Mouse (Mus musculus) limb, embryonic 11.5 days (tissue): ENCODE results near the gene Ibtk. TPM values are rescaled to one million over a fixed set of nuclear protein-coding genes. Genes with fewer than 3 reads are reported as not detected.

Experiments
- ATAC-seq: fragments of 200-750 bp; cut with Nextera tagmentation; 2 replicates; pipeline ENCODE4 v1.8.0; 2017; ENCODE audit warnings: low read depth; ENCODE audit not compliant: insufficient number of reproducible peaks, low FRiP score, low TSS enrichment
- DNase-seq: peaks from one replicate; pipeline ENCODE4 v3.0.0-alpha.2; 2015; ENCODE audit warnings: low spot score
- H3K27ac ChIP-seq: fragments of 300-500 bp; sonication (generic); replicated peaks from 2 replicates; pipeline ENCODE4 v1.5.1; 2014; ENCODE audit warnings: low read depth, mild to moderate bottlenecking, low read length
- H3K27me3 ChIP-seq: fragments of 300-500 bp; sonication (generic); 2 replicates; pipeline ENCODE4 v1.6.1; 2014; ENCODE audit warnings: mild to moderate bottlenecking, low read length, mixed read lengths; ENCODE audit not compliant: control insufficient read depth, insufficient read depth
- H3K36me3 ChIP-seq: fragments of 300-500 bp; sonication (generic); 2 replicates; pipeline ENCODE4 v1.6.1; 2014; ENCODE audit warnings: mild to moderate bottlenecking, low read length, moderate library complexity, mixed read lengths; ENCODE audit not compliant: control insufficient read depth, insufficient read depth
- H3K4me1 ChIP-seq: fragments of 300-500 bp; sonication (generic); 2 replicates; pipeline ENCODE4 v1.6.1; 2014; ENCODE audit warnings: low read length, mixed read lengths; ENCODE audit not compliant: control insufficient read depth, insufficient read depth
- H3K4me2 ChIP-seq: fragments of 300-500 bp; sonication (generic); 2 replicates; pipeline ENCODE4 v1.6.1; 2014; ENCODE audit warnings: low read depth, mild to moderate bottlenecking, moderate library complexity; ENCODE audit not compliant: severe bottlenecking
- H3K4me3 ChIP-seq: fragments of 300-500 bp; sonication (generic); 2 replicates; pipeline ENCODE4 v1.5.1; 2014; ENCODE audit warnings: low read depth, low read length
- H3K9ac ChIP-seq: fragments of 300-500 bp; sonication (generic); 2 replicates; pipeline ENCODE4 v1.6.1; 2014; ENCODE audit warnings: mild to moderate bottlenecking, low read length
- H3K9me3 ChIP-seq: fragments of 300-500 bp; sonication (generic); 2 replicates; pipeline ENCODE4 v1.6.1; 2016; ENCODE audit warnings: low read length; ENCODE audit not compliant: control insufficient read depth
- WGBS: fragments of 180-500 bp; shearing (Covaris S2); extraction: QIAGEN DNeasy Blood & Tissue Kit; methylation state at CpG from one replicate; pipeline ENCODE4 v1.1.7; 2014; 5-methylcytosine and 5-hydroxymethylcytosine counted together
- polyA plus RNA-seq: library from polyadenylated mRNA; unstranded; fragments of >200 nt; fragmentation: Nextera tagmentation; extraction: Ambion mirVana; gene quantifications from 2 replicates; pipeline ENCODE4 v1.2.1, GENCODE M21; 2014

The Ibtk gene
- polyA plus RNA-seq, 1 experiment from 2014 or later: 43.0 TPM

GRCm38 (mm10) chr9:85742107-85742506 is 7.0 kb downstream of the Ibtk start:
- Histone ChIP-seq H3K27ac (no peak overlapping the region), H3K36me3 (peaks cover 8% of the 10 kb centered on the region; the same call in 1 of the 2 replicates), H3K4me1 (no peaks in the 10 kb centered on the region), H3K4me3 (no peak overlapping the region), H3K9ac (no peak overlapping the region), H3K9me3 (no peaks in the 10 kb centered on the region), H3K4me2 (no peak overlapping the region), H3K27me3 (no peaks in the 10 kb centered on the region)
- 94% methylated on average over 4 of the region's 4 CpGs for WGBS
- ATAC-seq: no peak
- no peak for DNase-seq

- 94% methylated on average over 4 of the region's 4 CpGs for WGBS
- no peaks in the 10 kb centered on the region for H3K4me1 ChIP-seq
- no peaks in the 10 kb centered on the region for H3K9me3 ChIP-seq
- DNase-seq: no peak
- ATAC-seq: no peak
- H3K4me3 ChIP-seq: no peak overlapping the region
- H3K36me3 ChIP-seq: peaks cover 10% of the 10 kb centered on the region; the same call in 1 of the 2 replicates
- no peak overlapping the region for H3K4me2 ChIP-seq
- no peak overlapping the region for H3K9ac ChIP-seq
- no peaks in the 10 kb centered on the region for H3K27me3 ChIP-seq
- H3K27ac ChIP-seq: no peak overlapping the region
These were observed 9.9 kb downstream of the Ibtk start for GRCm38 (mm10) chr9:85739279-85739678.

GRCm38 (mm10) chr9:85734821-85735220 is 14.3 kb downstream of the Ibtk start:
- H3K27ac ChIP-seq: no peak overlapping the region
- H3K4me3 ChIP-seq: no peak overlapping the region
- no peak for DNase-seq
- no peaks in the 10 kb centered on the region for H3K27me3 ChIP-seq
- H3K9ac ChIP-seq: no peak overlapping the region
- ATAC-seq: no peak
- 92% methylated on average over 4 of the region's 4 CpGs for WGBS
- H3K36me3 ChIP-seq: peaks cover 7% of the 10 kb centered on the region; the same call in 1 of the 2 replicates
- no peak overlapping the region for H3K4me2 ChIP-seq
- no peaks in the 10 kb centered on the region for H3K4me1 ChIP-seq
- no peaks in the 10 kb centered on the region for H3K9me3 ChIP-seq

GRCm38 (mm10) chr9:85724078-85724477 is 25.1 kb downstream of the Ibtk start:
- Histone ChIP-seq H3K4me2 (no peak overlapping the region), H3K4me3 (no peak overlapping the region), H3K9me3 (no peaks in the 10 kb centered on the region), H3K9ac (no peak overlapping the region), H3K36me3 (peaks cover 21% of the 10 kb centered on the region; the same call in 1 of the 2 replicates), H3K4me1 (no peaks in the 10 kb centered on the region), H3K27me3 (no peaks in the 10 kb centered on the region), H3K27ac (no peak overlapping the region)
- 95% methylated on average over 9 of the region's 9 CpGs for WGBS
- DNase-seq: no peak
- ATAC-seq: no peak

GRCm38 (mm10) chr9:85717336-85717735 is 31.8 kb downstream of the Ibtk start:
- Histone ChIP-seq H3K9ac (no peak overlapping the region), H3K27me3 (no peaks in the 10 kb centered on the region), H3K9me3 (no peaks in the 10 kb centered on the region), H3K27ac (no peak overlapping the region), H3K4me1 (no peaks in the 10 kb centered on the region), H3K4me2 (no peak overlapping the region), H3K36me3 (peaks cover 19% of the 10 kb centered on the region; the same call in 1 of the 2 replicates), H3K4me3 (no peak overlapping the region)
- no peak for ATAC-seq
- no peak for DNase-seq
- 96% methylated on average over 7 of the region's 7 CpGs for WGBS

GRCm38 (mm10) chr9:85707302-85707701 is 41.8 kb downstream of the Ibtk start:
- 90% methylated on average over 6 of the region's 6 CpGs for WGBS

GRCm38 (mm10) chr9:85701981-85702380 is 47.2 kb downstream of the Ibtk start:
- Histone ChIP-seq H3K4me3 (no peak overlapping the region), H3K9me3 (no peaks in the 10 kb centered on the region), H3K27ac (no peak overlapping the region), H3K4me1 (no peaks in the 10 kb centered on the region), H3K36me3 (peaks cover 11% of the 10 kb centered on the region), H3K27me3 (no peaks in the 10 kb centered on the region), H3K9ac (no peak overlapping the region), H3K4me2 (no peak overlapping the region)
- ATAC-seq (no peak), DNase-seq (no peak)
- WGBS: 85% methylated on average over 5 of the region's 5 CpGs

More at GRCm38 (mm10) chr9:85707302-85707701, 41.8 kb downstream of the Ibtk start:
- no peak for ATAC-seq
- peaks cover 14% of the 10 kb centered on the region for H3K36me3 ChIP-seq
- DNase-seq: no peak
- H3K9ac ChIP-seq: no peak overlapping the region
- H3K4me3 ChIP-seq: no peak overlapping the region
- H3K27ac ChIP-seq: no peak overlapping the region
- H3K9me3 ChIP-seq: no peaks in the 10 kb centered on the region
- no peak overlapping the region for H3K4me2 ChIP-seq
- H3K27me3 ChIP-seq: no peaks in the 10 kb centered on the region
- H3K4me1 ChIP-seq: no peaks in the 10 kb centered on the region

GRCm38 (mm10) chr9:85695606-85696005 is 53.5 kb downstream of the Ibtk start:
- H3K27ac ChIP-seq: no peak overlapping the region
- H3K4me3 ChIP-seq: no peak overlapping the region
- 95% methylated on average over 3 of the region's 3 CpGs for WGBS
- H3K4me2 ChIP-seq: no peak overlapping the region
- H3K9me3 ChIP-seq: no peaks in the 10 kb centered on the region
- no peaks in the 10 kb centered on the region for H3K27me3 ChIP-seq
- DNase-seq (no peak), ATAC-seq (no peak)
- H3K4me1 ChIP-seq: no peaks in the 10 kb centered on the region
- no peak overlapping the region for H3K9ac ChIP-seq
- H3K36me3 ChIP-seq: peaks cover 3% of the 10 kb centered on the region
